Mouse (Mus musculus) gastrocnemius, adult 18-20 months (tissue): ENCODE data around the gene Camsap2. TPM values are rescaled to one million over a fixed set of nuclear protein-coding genes. Genes with fewer than 3 reads are reported as not detected.
A peak's percentile ranks its signal among the peaks of the same experiment; 100 is the strongest.

Source experiments
- DNase-seq: peaks from one replicate; pipeline ENCODE4 v3.0.0; 2021; ENCODE audit warnings: low spot score
- total RNA-seq, 2 experiments: library from RNA; stranded (reverse); gene quantifications; 2 replicates each; pipeline ENCODE4 v1.2.3; 2021

Gene Camsap2
- total RNA-seq, 2 experiments from 2014 or later: 9.0 to 10.0 TPM

- peak; percentile 62 for DNase-seq
These were observed 85.8 kb downstream of the Camsap2 start for GRCm38 (mm10) chr1:136259893-136260634.

GRCm38 (mm10) chr1:136259543-136259892 lies 86.4 kb downstream of the Camsap2 start:
- no peak for DNase-seq

GRCm38 (mm10) chr1:136258495-136258894 lies 87.4 kb downstream of the Camsap2 start:
- DNase-seq: no peak

- DNase-seq: no peak
These were observed 90.2 kb downstream of the Camsap2 start for GRCm38 (mm10) chr1:136255657-136256056.

- DNase-seq: no peak
These were observed 90.7 kb downstream of the Camsap2 start for GRCm38 (mm10) chr1:136255174-136255573.

GRCm38 (mm10) chr1:136254503-136255065 lies 91.3 kb downstream of the Camsap2 start:
- no peak for DNase-seq

GRCm38 (mm10) chr1:136253472-136253871 lies 92.4 kb downstream of the Camsap2 start:
- DNase-seq: no peak

GRCm38 (mm10) chr1:136249662-136250061 lies 96.2 kb downstream of the Camsap2 start:
- DNase-seq: no peak

- DNase-seq: no peak
These were observed 98.5 kb downstream of the Camsap2 start for GRCm38 (mm10) chr1:136247393-136247792.

GRCm38 (mm10) chr1:136244469-136244868 lies 101.4 kb downstream of the Camsap2 start:
- no peak for DNase-seq

- no peak for DNase-seq
These were observed 104.1 kb downstream of the Camsap2 start for GRCm38 (mm10) chr1:136241801-136242200.

GRCm38 (mm10) chr1:136238495-136238894 lies 107.4 kb downstream of the Camsap2 start:
- DNase-seq: no peak

GRCm38 (mm10) chr1:136234595-136235092 lies 111.3 kb downstream of the Camsap2 start:
- no peak for DNase-seq

- DNase-seq: no peak
These were observed 111.9 kb downstream of the Camsap2 start, which contains the start of gene Inava for GRCm38 (mm10) chr1:136233892-136234594. TSS of gene Inava (minus strand) at chr1:136234264.

GRCm38 (mm10) chr1:136232986-136233790 lies 112.7 kb downstream of the Camsap2 start:
- DNase-seq: no peak

GRCm38 (mm10) chr1:136232285-136232926 lies 113.5 kb downstream of the Camsap2 start:
- no peak for DNase-seq

GRCm38 (mm10) chr1:136231596-136231995 lies 114.3 kb downstream of the Camsap2 start:
- no peak for DNase-seq

- no peak for DNase-seq
These were observed 115.7 kb downstream of the Camsap2 start for GRCm38 (mm10) chr1:136230201-136230600.

- DNase-seq: no peak
These were observed 116.9 kb downstream of the Camsap2 start for GRCm38 (mm10) chr1:136229040-136229373.

GRCm38 (mm10) chr1:136228328-136229039 lies 117.4 kb downstream of the Camsap2 start:
- DNase-seq: no peak
